Mouse (Mus musculus) small intestine, adult 2 months (tissue): ENCODE data around the gene Klhl22.

Experiments used
- CTCF ChIP-seq: fragments of 200-500 bp; IDR thresholded peaks from 2 replicates; pipeline ENCODE4 v1.5.1; 2012; ENCODE audit warnings: low read depth, mild to moderate bottlenecking, control low read depth, inconsistent platforms, low read length, moderate library complexity, mixed read lengths; ENCODE audit not compliant: insufficient replicate concordance, insufficient read length; ENCODE audit errors: extremely low read depth
- POLR2A ChIP-seq: fragments of 200-500 bp; IDR thresholded peaks from 2 replicates; pipeline ENCODE4 v1.6.1; 2012; ENCODE audit warnings: low read depth, mild to moderate bottlenecking, control low read depth, inconsistent platforms, low read length, moderate library complexity

GRCm38 (mm10) chr16:17794047-17794446 is 34.6 kb downstream of the Klhl22 start:
- no peak for TF ChIP-seq CTCF
- no peak for TF ChIP-seq POLR2A
